Mouse (Mus musculus) liver, adult 10 weeks (tissue): ENCODE results near the gene Rag1. TPM values are rescaled to one million over a fixed set of nuclear protein-coding genes. Genes with fewer than 3 reads are reported as not detected.

Source experiments
- polyA plus RNA-seq: library from polyadenylated mRNA; stranded (reverse); fragments of 350-450 nt; fragmentation: Illumina TruSeq; extraction: RNeasy Lipid Tissue Mini Kit (QIAGEN cat#74804); gene quantifications from one replicate; pipeline ENCODE4 v1.2.3, GENCODE M21; 2014; ENCODE audit warnings: low read depth, low replicate concordance

Rag1 gene
- polyA plus RNA-seq, result not detected

DNA sequence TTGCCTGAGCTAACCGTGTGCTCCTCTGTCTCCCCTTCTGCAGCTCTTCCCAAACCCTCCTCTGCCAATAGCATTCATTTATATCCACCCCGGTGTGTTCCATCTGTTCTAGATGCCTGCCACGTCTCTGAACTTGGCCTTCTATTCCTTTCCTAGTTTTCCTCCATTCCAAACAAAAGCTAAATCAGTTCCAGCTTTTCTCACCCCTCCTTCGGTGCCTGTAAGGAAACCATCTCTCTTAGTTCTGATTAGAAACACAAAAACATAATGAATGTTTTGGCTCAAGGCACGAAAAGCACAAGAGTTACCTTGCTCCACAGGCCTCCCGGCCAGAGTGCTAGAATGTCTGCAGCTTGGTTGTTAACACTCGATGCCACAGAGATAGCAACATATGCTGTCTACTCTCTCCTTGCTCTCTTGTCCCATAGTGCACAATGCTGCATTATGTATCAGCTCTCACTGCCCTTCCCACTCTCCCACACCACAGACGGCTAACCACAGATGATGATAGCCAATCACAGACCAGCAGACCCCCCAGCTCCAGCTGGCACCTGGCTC lies at the start of gene Rag1, which contains the start of gene B230118H07Rik:
Rag1 (minus strand) TSS at position 388 of the 558 bp plus-strand sequence.
B230118H07Rik (minus strand) TSS at position 419 of the 558 bp plus-strand sequence.

DNA sequence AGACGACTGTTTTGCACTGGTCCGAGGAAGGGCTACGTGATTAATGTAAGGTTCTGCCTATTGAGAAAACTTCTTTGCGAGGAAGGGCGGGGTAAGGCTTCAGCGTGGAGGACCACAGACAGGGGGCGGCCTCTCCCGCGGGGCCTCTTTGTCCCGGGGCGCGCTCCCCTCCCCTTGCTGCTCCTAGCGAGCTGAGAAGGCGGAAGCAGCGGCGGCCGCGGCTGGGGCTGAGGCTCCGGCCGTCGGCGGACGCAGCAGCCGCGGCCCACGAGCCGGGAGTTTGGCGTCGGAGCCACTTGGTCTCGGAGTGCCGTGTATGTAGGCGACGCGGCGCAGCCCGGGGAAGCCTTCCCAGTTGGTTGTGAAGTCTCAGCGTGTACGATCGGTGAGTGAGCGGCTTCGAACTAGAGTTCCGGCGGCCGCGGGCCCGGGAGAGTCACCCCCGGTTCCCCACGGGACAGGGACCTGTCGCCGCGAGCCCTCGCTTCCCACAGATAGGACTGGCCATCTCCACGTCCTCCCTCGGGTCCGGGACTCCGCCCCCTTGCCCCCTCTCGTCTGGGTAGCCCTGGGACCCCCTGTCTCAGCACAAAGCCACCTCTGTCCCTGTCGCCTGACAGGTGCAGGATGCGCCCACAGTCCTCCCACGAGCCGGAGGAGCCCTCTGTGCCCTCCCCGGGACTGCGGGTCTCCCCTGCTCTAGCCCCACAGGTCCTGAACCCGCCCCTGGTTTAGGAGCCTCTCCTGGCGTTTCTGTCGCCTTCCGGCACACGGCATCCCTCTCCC lies 29.1 kb upstream of the Rag1 start, which contains the start of gene Traf6:
Traf6 (plus strand) TSS at position 194 of the 786 bp plus-strand sequence.

DNA sequence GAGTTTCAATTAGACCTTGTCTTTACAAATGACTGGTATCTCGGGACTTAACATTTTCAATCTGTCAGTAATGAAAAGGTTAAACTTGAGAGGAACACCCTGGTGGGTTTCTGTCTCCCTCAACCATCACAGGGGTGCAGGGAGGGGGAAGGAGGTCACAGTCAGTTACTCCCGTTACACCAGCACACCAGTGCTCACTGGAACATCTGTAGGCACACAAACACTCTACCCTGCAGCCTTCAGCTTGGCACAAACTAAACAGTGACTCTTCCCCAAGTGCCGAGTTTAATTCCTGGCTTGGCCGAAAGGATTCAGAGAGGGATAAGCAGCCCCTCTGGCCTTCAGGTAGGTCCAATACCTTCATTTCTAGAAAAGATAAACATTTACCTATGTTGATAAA lies 24.8 kb downstream of the Rag1 start, which contains the start of gene Rag2:
Rag2 (plus strand) TSS at position 193 of the 400 bp plus-strand sequence.

Other genes starting within 250 kb of the Rag1 start
- not detected for gene Rag2, start 24.8 kb downstream of the Rag1 start, polyA plus RNA-seq
- gene B230118H07Rik, start within 50 bp of the Rag1 start, polyA plus RNA-seq, result 79.7 TPM
- gene Traf6, start 28.9 kb upstream of the Rag1 start, polyA plus RNA-seq, result 11.7 TPM
- gene Prr5l, start 233.5 kb upstream of the Rag1 start, polyA plus RNA-seq, result 0.77 TPM
- gene Commd9, start 236.7 kb upstream of the Rag1 start, polyA plus RNA-seq, result 2.3 TPM